Mouse (Mus musculus) neutrophil, adult 5-6 weeks (primary cell): Measurements from ENCODE around the gene Egr2. TPM values are rescaled to one million over a fixed set of nuclear protein-coding genes. Genes with fewer than 3 reads are reported as not detected.
A peak's percentile ranks its signal among the peaks of the same experiment; 100 is the strongest.

Experiments used
- ATAC-seq: fragments of 151-379, 151-347 bp; 2 replicates; pipeline ENCODE4 v1.8.0; 2017; ENCODE audit warnings: mild to moderate bottlenecking, moderate TSS enrichment; ENCODE audit not compliant: insufficient number of reproducible peaks, poor library complexity, low FRiP score, severe bottlenecking; ENCODE audit errors: extremely low read depth
- total RNA-seq: library from RNA; stranded (forward); fragments of 200-1000 nt; gene quantifications from 2 replicates; pipeline ENCODE4 v1.2.3, GENCODE M21; 2017

The Egr2 gene
- 2.6 and 3.2 TPM in 2 replicates for total RNA-seq

GRCm38 (mm10) chr10:67535256-67535655 lies at the start of gene Egr2:
TSS of gene Egr2 (plus strand) at chr10:67535475.
- ATAC-seq = no peak

- ATAC-seq = no peak
Measured at GRCm38 (mm10) chr10:67487496-67487895, 47.8 kb upstream of the Egr2 start.

GRCm38 (mm10) chr10:67489836-67490235 lies 45.4 kb upstream of the Egr2 start:
- no peak for ATAC-seq

GRCm38 (mm10) chr10:67490632-67491031 lies 44.6 kb upstream of the Egr2 start:
- ATAC-seq = no peak

GRCm38 (mm10) chr10:67492161-67492571 lies 43.1 kb upstream of the Egr2 start:
- no peak for ATAC-seq

- no peak for ATAC-seq
Measured at GRCm38 (mm10) chr10:67493556-67493955, 41.7 kb upstream of the Egr2 start.

GRCm38 (mm10) chr10:67497144-67497892 lies 38.0 kb upstream of the Egr2 start:
- ATAC-seq = no peak

- ATAC-seq = no peak
Measured at GRCm38 (mm10) chr10:67497951-67498350, 37.3 kb upstream of the Egr2 start.

- ATAC-seq = peak; percentile 40; the same call in 1 of the 2 replicates
Measured at GRCm38 (mm10) chr10:67503320-67503995, 31.8 kb upstream of the Egr2 start.

GRCm38 (mm10) chr10:67504046-67504445 lies 31.2 kb upstream of the Egr2 start:
- no peak for ATAC-seq

GRCm38 (mm10) chr10:67505248-67505647 lies 30.0 kb upstream of the Egr2 start:
- no peak for ATAC-seq

GRCm38 (mm10) chr10:67512211-67512610 lies 23.1 kb upstream of the Egr2 start:
- ATAC-seq = no peak

GRCm38 (mm10) chr10:67512871-67513270 lies 22.4 kb upstream of the Egr2 start:
- ATAC-seq = no peak

GRCm38 (mm10) chr10:67518733-67519132 lies 16.5 kb upstream of the Egr2 start:
- ATAC-seq = 0 out of 2 replicates have a peak, but pooled peaks have one; percentile 26

- ATAC-seq = no peak
Measured at GRCm38 (mm10) chr10:67524130-67524529, 11.1 kb upstream of the Egr2 start.

- ATAC-seq = no peak
Measured at GRCm38 (mm10) chr10:67524694-67525093, 10.6 kb upstream of the Egr2 start.

GRCm38 (mm10) chr10:67526435-67526834 lies 8.8 kb upstream of the Egr2 start:
- ATAC-seq = no peak

GRCm38 (mm10) chr10:67529769-67530168 lies 5.5 kb upstream of the Egr2 start:
- ATAC-seq = no peak

- peak; percentile 52 for ATAC-seq
Measured at GRCm38 (mm10) chr10:67535972-67536371, 697 bp downstream of the Egr2 start.

GRCm38 (mm10) chr10:67536621-67537141 lies 1.4 kb downstream of the Egr2 start:
- ATAC-seq = peak; percentile 25; the same call in 1 of the 2 replicates
